Mouse (Mus musculus): ENCODE data around the gene Gdpd3. TPM values are rescaled to one million over a fixed set of nuclear protein-coding genes. Genes with fewer than 3 reads are reported as not detected.
"Not testable (repeated sequence)": the region's sequence is repeated elsewhere in the genome, so short reads cannot be mapped to it uniquely, and the experiment has no call there.

Gdpd3 gene
- 10 to 100 TPM in 18 of 26 experiments, 1 to 10 TPM in 8; 5.4 to 34.4 (median 12.1) TPM for total RNA-seq (2018; cell fraction: chromatin; rRNA removed)
- 1 to 10 TPM in 25 of 26 experiments, under 1 TPM in 1; 0.89 to 4.3 (median 2.2) TPM for total RNA-seq (2018; cell fraction: cytosol; rRNA removed)
- 10 to 100 TPM in 9 of 26 experiments, 1 to 10 TPM in 17; 2.0 to 29.7 (median 7.8) TPM for total RNA-seq (2018; cell fraction: nucleus; rRNA removed)
- polyA plus RNA-seq (2018), result 1.9 to 3.3 TPM (median 2.6 TPM) in 3 replicates

DNA sequence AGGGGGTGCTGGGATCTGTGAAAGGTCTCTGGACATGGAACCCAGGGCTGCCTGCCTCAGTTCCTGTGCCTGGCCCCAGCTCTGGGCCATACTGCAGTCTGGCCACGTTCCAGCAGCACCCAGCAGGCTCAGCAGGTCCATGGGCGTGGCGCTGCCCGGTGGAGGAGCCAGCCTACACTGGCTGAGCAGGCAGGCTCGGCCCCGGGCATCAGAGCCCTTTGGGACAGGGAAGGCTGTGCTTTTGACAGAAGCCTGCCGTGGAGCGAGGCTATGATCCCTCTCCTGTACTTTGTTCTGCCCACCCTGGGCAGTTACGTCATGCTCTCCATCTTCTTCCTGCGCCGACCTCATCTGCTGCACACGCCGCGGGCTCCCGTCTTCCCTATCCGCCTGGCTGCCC lies at the start of gene Gdpd3:
TSS of gene Gdpd3 (plus strand) at position 134 of the 400 bp plus-strand sequence.
- Histone ChIP-seq H3K4me3 (ENCODE audit: inconsistent target) (no peak within 1 kb of the TSS), H3K79me2 (ENCODE audit: inconsistent target) (peaks cover 13% of the 10 kb centered on the region), H3K36me3 (ENCODE audit: inconsistent target) (peaks cover 57% of the 10 kb centered on the region), H3K27ac (no peak within 1 kb of the TSS)
- 93% methylated on average over 16 of the region's 16 CpGs for WGBS (ENCODE audit: missing documents)

DNA sequence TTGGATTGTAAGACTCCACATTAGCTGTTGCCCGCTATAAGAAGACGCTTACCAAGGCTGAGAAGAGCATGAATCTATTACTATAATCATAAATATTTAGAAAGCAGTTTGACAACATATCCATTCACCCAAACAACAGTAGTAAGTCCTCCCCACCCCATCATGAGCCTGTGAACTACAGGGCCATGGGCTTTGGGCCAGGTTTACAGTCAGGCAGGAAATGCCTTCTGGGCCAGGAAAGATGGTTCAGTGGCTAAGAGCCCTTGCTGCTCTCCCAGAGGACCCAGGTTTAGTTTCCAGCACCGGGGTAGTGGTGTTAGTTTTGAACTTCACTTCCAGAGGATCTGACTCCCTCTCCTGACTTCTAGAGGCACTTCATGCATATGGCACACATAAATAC lies 48.6 kb upstream of the Gdpd3 start:
- Histone ChIP-seq H3K4me3 (ENCODE audit: inconsistent target) (no peak overlapping the region), H3K79me2 (ENCODE audit: inconsistent target) (no peaks in the 10 kb centered on the region), H3K27ac (no peak overlapping the region), H3K36me3 (ENCODE audit: inconsistent target) (no peaks in the 10 kb centered on the region)
- 92% methylated on average over 3 of the region's 3 CpGs for WGBS (ENCODE audit: missing documents)

DNA sequence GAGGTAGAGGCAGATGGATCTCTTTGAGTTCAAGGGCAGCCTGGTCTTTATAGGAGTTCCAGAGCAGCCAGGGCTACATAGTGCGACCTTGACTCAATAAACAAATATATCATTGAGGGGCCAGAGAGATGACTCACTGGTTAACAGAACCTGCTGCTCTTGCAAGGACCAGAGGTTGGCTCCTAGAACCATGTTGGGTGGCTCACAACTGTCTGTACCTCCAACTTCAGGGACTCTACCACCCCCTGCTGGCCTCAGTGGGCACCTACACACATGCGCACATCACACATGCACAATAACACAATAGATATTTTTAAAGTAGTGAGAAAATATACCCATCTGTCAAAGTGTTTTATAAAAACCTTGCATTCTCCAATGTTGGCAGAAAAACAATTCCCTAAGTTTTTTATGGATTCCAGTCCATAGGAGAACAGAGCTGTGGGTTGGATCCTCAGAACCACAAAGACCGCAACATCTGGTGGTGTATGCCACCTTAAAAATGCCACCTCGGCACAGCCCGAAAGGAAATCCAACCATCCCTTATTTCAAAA lies 47.3 kb upstream of the Gdpd3 start:
- 90% methylated on average over 5 of the region's 5 CpGs for WGBS (ENCODE audit: missing documents)
- Histone ChIP-seq H3K27ac (no peak overlapping the region), H3K36me3 (ENCODE audit: inconsistent target) (no peaks in the 10 kb centered on the region), H3K4me3 (ENCODE audit: inconsistent target) (no peak overlapping the region), H3K79me2 (ENCODE audit: inconsistent target) (no peaks in the 10 kb centered on the region)

DNA sequence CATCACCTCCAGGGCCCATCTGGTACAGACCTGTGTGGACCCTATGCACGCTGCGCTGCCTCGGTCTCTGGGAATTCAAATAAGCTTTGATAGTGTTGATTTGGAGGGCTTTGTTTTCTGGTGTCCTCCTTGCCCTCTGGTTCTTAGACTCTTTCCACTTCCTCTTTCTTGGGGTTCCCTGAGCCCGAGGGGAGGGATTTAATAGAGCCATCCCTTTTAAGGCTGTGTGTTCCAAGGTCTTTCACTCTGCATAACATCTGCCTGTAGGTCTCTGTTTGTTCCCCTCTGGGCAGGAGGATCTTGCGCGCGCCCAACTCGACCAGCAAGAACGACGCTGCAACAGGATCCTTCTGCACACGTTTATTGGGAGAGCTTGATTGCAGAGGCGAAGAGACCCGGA lies 44.5 kb upstream of the Gdpd3 start:
- WGBS (ENCODE audit: missing documents), result 63% methylated on average over 13 of the region's 13 CpGs
- Histone ChIP-seq H3K4me3 (ENCODE audit: inconsistent target) (no peak overlapping the region), H3K79me2 (ENCODE audit: inconsistent target) (no peaks in the 10 kb centered on the region), H3K36me3 (ENCODE audit: inconsistent target) (no peaks in the 10 kb centered on the region), H3K27ac (no peak overlapping the region)

DNA sequence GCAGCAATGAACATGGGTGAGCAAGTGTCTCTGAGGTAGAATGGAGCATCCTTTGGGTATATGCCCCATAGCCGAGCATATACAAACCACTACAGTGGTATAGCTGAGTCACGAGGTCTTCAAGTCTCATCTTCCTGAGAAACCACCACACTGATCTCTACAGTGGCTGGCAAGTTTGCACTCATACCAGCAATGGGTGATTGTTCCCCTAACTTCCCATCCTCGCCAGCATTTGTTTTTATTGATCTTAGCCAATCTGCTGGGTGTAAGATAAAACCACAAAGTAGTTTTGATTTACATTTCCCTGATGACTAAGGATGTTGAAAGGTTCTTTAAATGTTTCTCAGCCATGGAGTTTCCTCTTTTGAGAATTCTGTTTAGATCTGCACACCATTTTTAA lies 41.1 kb upstream of the Gdpd3 start:
- peak overlapping the region; percentile 41 for H3K27ac ChIP-seq
- no peaks in the 10 kb centered on the region for H3K79me2 ChIP-seq (ENCODE audit: inconsistent target)
- WGBS (ENCODE audit: missing documents), result 0% methylated on average over 3 of the region's 3 CpGs
- no peaks in the 10 kb centered on the region for H3K36me3 ChIP-seq (ENCODE audit: inconsistent target)
- no peak overlapping the region; the same call in 1 of the 2 replicates for H3K4me3 ChIP-seq (ENCODE audit: inconsistent target)

DNA sequence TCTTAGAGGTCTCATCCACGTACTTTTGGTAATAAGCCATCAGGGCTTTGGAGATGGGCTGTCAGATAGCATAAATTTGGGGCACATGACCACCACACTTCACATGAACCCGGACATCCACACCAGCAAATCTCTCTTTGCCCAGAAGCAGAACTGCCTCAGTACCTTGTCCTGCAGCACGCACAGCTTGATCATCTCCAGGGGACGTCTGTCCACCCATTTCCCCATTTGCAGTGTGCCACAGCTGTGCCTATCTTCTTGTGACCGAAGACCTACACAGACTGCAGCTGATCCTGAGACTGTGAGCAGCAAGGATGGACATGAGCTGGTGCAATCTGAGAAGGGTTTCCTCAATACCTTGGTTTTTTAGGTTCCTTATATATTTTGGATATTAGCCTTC lies 40.5 kb upstream of the Gdpd3 start:
- no peaks in the 10 kb centered on the region for H3K79me2 ChIP-seq (ENCODE audit: inconsistent target)
- WGBS (ENCODE audit: missing documents), result 26% methylated on average over 5 of the region's 5 CpGs
- H3K36me3 ChIP-seq (ENCODE audit: inconsistent target), result no peaks in the 10 kb centered on the region
- peak overlapping the region; percentile 41 for H3K27ac ChIP-seq
- H3K4me3 ChIP-seq (ENCODE audit: inconsistent target), result no peak overlapping the region; the same call in 1 of the 2 replicates

DNA sequence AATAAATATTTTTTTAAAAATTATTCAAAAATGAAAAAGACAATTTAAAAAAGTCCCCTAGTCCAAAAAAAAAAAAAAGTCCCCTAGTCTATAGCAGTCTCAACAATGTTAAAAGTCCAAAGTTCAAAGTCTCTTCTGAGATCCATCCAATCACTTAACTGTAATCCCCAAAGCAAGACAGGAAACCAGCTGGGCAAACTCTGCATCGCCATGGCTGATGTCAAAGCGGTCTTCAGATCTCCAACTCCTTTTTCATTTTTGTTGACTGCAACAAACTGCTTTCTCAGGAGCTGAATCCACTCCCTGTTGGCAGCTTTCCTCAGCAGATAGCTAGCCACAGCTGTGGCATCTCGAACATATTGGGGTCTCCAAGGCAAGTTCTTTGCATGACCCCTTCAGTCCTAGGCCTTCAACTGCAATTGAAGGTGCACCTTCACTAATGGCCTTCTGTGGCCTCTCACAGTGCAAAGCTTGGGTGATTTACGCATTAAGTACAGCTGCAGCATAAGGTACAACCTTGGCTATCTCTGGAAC lies 35.8 kb upstream of the Gdpd3 start:
- H3K36me3 ChIP-seq (ENCODE audit: inconsistent target); H3K4me3 ChIP-seq (ENCODE audit: inconsistent target); H3K79me2 ChIP-seq (ENCODE audit: inconsistent target); H3K27ac ChIP-seq: not testable (repeated sequence)
- WGBS (ENCODE audit: missing documents), result 92% methylated on average over 3 of the region's 4 CpGs

DNA sequence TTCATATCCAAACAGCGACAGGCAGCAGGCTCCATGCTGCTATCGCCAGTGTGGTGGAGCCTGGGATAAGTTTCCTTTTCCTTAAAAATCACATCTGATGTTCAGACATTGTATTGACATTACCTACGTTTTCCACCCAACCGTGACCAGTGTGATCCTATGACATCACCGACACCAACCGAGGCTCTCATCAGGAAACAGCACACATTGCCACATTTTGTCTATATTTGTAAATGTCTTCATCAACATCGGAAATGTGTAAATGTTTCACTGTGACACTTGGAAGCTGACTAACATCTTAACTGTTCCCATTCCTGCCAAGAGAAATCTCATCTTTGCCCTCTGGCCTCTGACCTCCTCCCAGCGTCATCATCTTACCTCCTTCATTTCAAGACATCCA lies 30.0 kb upstream of the Gdpd3 start:
- Histone ChIP-seq H3K4me3 (ENCODE audit: inconsistent target) (no peak overlapping the region), H3K27ac (no peak overlapping the region), H3K36me3 (ENCODE audit: inconsistent target) (no peaks in the 10 kb centered on the region), H3K79me2 (ENCODE audit: inconsistent target) (no peaks in the 10 kb centered on the region)
- WGBS (ENCODE audit: missing documents), result 65% methylated on average over 8 of the region's 8 CpGs

DNA sequence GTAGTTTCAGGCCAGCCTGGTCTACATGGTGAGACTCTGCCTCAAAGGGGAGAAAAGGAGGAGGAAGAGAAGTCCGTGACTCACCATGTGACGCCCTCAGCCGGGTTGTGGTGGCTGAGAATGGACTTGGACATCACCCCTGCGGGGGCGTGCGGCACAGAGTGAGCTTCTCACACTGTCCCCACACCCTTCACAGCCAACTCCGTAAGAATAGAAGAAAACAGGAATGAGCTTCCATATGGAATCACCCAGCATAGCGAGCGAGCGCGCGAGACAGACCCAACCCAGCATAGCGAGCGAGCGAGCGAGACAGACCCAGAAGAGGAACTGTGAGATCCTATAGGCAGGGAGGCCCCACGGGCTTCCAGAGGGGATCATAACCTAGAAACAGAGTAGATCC lies 26.6 kb upstream of the Gdpd3 start:
- H3K36me3 ChIP-seq (ENCODE audit: inconsistent target), result no peaks in the 10 kb centered on the region
- no peak overlapping the region for H3K4me3 ChIP-seq (ENCODE audit: inconsistent target)
- 88% methylated on average over 17 of the region's 17 CpGs for WGBS (ENCODE audit: missing documents)

DNA sequence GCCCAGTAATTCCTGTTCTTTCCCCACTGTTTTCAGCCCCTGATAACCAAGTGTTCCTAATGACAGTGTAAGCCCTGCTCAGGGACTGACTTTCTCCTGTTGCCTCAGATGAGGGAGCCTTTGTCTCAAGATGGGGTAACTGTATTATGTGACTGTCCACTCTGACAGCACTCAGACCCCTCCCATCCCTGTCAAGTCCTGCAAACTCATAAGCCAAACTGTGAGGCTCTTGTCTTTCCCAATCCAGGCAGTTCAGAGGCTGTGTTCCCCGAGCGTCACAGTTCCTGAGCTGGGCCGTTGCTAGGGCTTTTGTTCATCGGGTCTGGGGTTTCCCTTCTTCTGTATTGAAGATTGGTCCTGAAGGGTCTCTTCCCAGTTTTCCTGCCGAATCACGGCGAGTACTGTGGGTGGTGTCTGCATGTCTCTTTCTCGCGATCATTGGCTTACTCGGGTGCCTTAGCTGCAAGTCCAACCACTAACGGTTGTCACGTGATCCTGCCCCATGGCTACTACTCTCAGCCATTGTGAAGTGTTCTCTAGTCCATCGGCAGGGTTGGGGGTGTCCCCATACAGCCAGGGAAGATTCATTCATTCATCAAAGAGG lies 25.9 kb upstream of the Gdpd3 start:
- 84% methylated on average over 13 of the region's 13 CpGs for WGBS (ENCODE audit: missing documents)
- H3K4me3 ChIP-seq (ENCODE audit: inconsistent target), result no peak overlapping the region
- H3K36me3 ChIP-seq (ENCODE audit: inconsistent target), result no peaks in the 10 kb centered on the region
- H3K79me2 ChIP-seq (ENCODE audit: inconsistent target), result no peaks in the 10 kb centered on the region; the same call in 1 of the 2 replicates
- no peak overlapping the region for H3K27ac ChIP-seq

More for the DNA sequence above, 26.6 kb upstream of the Gdpd3 start:
- no peaks in the 10 kb centered on the region for H3K79me2 ChIP-seq (ENCODE audit: inconsistent target)
- no peak overlapping the region for H3K27ac ChIP-seq

DNA sequence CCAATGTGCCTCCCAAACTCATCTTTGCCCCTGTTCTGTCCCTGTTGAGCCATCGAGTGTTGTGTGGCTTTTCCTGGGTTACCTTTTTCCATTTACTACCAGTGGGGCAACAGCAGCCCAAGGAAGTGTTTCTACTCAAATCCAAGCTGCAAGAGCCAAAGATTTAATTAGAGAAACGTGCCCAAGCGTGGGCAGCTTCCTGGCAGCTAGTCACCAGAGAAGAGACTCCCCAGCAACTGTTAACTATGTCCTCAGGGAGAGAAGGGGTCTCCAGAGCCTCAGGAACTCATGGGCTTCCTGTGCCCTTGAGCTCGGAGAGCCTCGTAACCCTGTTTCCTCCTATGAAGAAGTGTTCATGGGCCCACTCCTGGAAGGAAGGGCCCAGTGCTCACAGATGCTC lies 25.2 kb upstream of the Gdpd3 start:
- 84% methylated on average over 5 of the region's 5 CpGs for WGBS (ENCODE audit: missing documents)
- H3K79me2 ChIP-seq (ENCODE audit: inconsistent target), result no peaks in the 10 kb centered on the region; the same call in 1 of the 2 replicates
- no peaks in the 10 kb centered on the region for H3K36me3 ChIP-seq (ENCODE audit: inconsistent target)
- H3K27ac ChIP-seq, result no peak overlapping the region
- no peak overlapping the region for H3K4me3 ChIP-seq (ENCODE audit: inconsistent target)

DNA sequence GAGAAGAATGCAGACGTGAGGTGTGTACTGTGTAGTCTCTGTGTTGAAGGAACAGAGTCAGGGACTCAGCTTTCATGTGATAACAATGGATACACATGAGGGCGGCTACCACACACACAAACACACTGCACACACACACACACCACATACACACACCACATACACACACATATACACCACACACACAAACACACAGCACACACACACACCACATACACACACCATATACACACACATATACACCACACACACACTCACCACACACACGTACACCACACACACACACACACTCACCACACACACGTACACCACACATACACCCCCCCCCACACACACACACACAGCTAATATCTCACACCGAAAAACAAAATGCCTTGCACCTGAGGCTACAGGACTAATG lies 24.7 kb upstream of the Gdpd3 start:
- 89% methylated on average over 4 of the region's 5 CpGs for WGBS (ENCODE audit: missing documents)
- Histone ChIP-seq H3K36me3 (ENCODE audit: inconsistent target) (no peaks in the 10 kb centered on the region), H3K4me3 (ENCODE audit: inconsistent target) (no peak overlapping the region), H3K79me2 (ENCODE audit: inconsistent target) (no peaks in the 10 kb centered on the region; the same call in 1 of the 2 replicates), H3K27ac (no peak overlapping the region)

DNA sequence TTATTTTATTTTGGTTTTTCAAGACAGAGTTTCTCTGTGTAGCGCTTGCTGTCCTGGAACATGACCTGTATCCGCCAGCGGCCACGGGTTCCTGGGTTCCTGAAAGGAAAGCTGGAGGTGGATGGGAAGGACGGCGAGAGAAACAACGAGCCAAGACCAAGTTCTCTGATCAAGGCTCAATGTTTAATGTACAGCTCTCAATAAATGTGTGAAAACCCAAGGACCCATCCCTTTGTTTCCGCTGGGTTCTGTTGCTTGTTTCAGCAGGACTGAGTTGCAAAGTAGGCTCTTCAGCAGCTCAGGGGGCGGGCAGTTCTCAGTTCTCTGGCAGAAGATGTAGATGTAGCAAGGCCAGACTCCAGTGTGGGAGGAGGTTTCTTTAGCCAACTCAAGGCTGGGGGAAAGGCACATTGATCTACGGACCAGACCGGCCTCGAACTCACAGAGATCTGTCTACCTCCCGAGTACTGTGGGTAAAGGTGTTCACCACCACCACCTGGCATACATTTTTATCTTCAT lies 24.1 kb upstream of the Gdpd3 start:
- WGBS (ENCODE audit: missing documents), result 94% methylated on average over 13 of the region's 13 CpGs
- H3K36me3 ChIP-seq (ENCODE audit: inconsistent target), result no peaks in the 10 kb centered on the region

DNA sequence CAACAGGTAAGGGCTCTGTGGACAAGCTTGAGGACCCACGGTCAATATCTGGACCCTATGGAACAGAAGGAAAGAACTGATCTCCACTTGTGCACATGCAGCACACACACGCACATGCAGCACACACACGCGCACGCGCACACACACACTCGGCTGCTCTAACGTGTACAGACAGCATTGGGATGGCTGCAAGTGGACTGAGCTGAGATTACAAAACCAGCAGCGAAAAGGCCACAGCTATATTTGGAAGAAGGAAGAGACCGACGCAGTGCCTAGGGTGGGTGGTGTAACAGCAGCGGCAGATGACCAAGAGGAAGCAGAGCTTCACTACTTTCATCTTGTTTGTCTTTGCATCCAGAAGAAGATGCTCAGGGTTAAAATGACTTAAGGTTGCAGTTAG lies 20.1 kb upstream of the Gdpd3 start:
- peak overlapping the region; percentile 36 for H3K4me3 ChIP-seq (ENCODE audit: inconsistent target)
- 5% methylated on average over 12 of the region's 12 CpGs for WGBS (ENCODE audit: missing documents)
- H3K27ac ChIP-seq, result peak overlapping the region; percentile 99
- no peaks in the 10 kb centered on the region; the same call in 1 of the 2 replicates for H3K79me2 ChIP-seq (ENCODE audit: inconsistent target)
- H3K36me3 ChIP-seq (ENCODE audit: inconsistent target), result no peaks in the 10 kb centered on the region

More for the DNA sequence above, 24.1 kb upstream of the Gdpd3 start:
- no peak overlapping the region for H3K27ac ChIP-seq
- H3K79me2 ChIP-seq (ENCODE audit: inconsistent target), result no peaks in the 10 kb centered on the region; the same call in 1 of the 2 replicates
- H3K4me3 ChIP-seq (ENCODE audit: inconsistent target), result no peak overlapping the region

DNA sequence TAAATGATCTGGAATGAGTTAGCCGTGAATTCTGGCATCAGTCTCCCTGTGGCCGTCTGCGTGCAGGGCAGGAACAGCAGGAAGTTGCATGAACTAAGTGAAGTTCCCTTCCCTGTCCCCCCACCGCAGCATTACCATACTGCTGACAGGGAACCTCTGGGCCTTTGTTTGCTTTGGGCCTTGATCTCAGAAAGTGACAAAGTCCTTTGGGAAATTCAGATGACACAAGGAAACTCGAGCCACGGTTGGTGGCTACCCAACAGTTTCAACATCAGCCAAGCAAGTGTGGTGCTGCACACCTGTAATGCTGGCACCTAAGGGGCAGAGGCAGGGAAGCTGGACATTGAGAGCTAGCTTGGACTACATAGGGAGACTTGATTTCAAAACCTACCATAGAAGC lies 19.3 kb upstream of the Gdpd3 start:
- Histone ChIP-seq H3K4me3 (ENCODE audit: inconsistent target) (peak overlapping the region; percentile 36), H3K79me2 (ENCODE audit: inconsistent target) (no peaks in the 10 kb centered on the region; the same call in 1 of the 2 replicates), H3K36me3 (ENCODE audit: inconsistent target) (no peaks in the 10 kb centered on the region), H3K27ac (peak overlapping the region; percentile 99)
- 0% methylated on average over 6 of the region's 6 CpGs for WGBS (ENCODE audit: missing documents)

All from macrophage (primary cell).